Mouse (Mus musculus) heart, embryonic 16.5 days (tissue): ENCODE data around the gene Fam174a. TPM values are rescaled to one million over a fixed set of nuclear protein-coding genes. Genes with fewer than 3 reads are reported as not detected.
A peak's percentile ranks its signal among the peaks of the same experiment; 100 is the strongest.

ENCODE experiments used
- ATAC-seq: fragments of 200-750 bp; cut with Nextera tagmentation; replicated peaks from 2 replicates; pipeline ENCODE4 v1.8.0; 2017; ENCODE audit warnings: moderate number of reproducible peaks; ENCODE audit not compliant: insufficient read depth, low FRiP score; ENCODE audit errors: extremely low read depth
- H3K27ac ChIP-seq: fragments of 300-500 bp; sonication (generic); 2 replicates; pipeline ENCODE4 v1.5.1; 2014; ENCODE audit warnings: mild to moderate bottlenecking, low read length, control low read depth, moderate library complexity
- H3K27me3 ChIP-seq: fragments of 300-500 bp; sonication (generic); 2 replicates; pipeline ENCODE4 v1.6.1; 2014; ENCODE audit warnings: low read length, mixed read lengths; ENCODE audit not compliant: control insufficient read depth, insufficient read depth
- H3K36me3 ChIP-seq: fragments of 300-500 bp; sonication (generic); 2 replicates; pipeline ENCODE4 v1.6.1; 2014; ENCODE audit not compliant: control insufficient read depth, insufficient read depth
- H3K4me1 ChIP-seq: fragments of 300-500 bp; sonication (generic); 2 replicates; pipeline ENCODE4 v1.6.1; 2014; ENCODE audit warnings: low read length, mixed read lengths; ENCODE audit not compliant: control insufficient read depth, insufficient read depth
- H3K4me2 ChIP-seq: fragments of 300-500 bp; sonication (generic); 2 replicates; pipeline ENCODE4 v1.6.1; 2014; ENCODE audit warnings: low read depth, mild to moderate bottlenecking, control low read depth, low read length
- H3K4me3 ChIP-seq: fragments of 300-500 bp; sonication (generic); 2 replicates; pipeline ENCODE4 v1.5.1; 2014; ENCODE audit warnings: mild to moderate bottlenecking, control low read depth, low read length
- H3K9ac ChIP-seq: fragments of 300-500 bp; sonication (generic); 2 replicates; pipeline ENCODE4 v1.6.1; 2014; ENCODE audit warnings: low read length, control low read depth
- H3K9me3 ChIP-seq: fragments of 300-500 bp; sonication (generic); replicated peaks from 2 replicates; pipeline ENCODE4 v1.6.1; 2016; ENCODE audit warnings: low read length; ENCODE audit not compliant: control insufficient read depth
- WGBS: fragments of 180-500 bp; shearing (Covaris S2); extraction: QIAGEN DNeasy Blood & Tissue Kit; methylation state at CpG from one replicate; pipeline ENCODE4 v1.1.7; 2014; 5-methylcytosine and 5-hydroxymethylcytosine counted together
- polyA plus RNA-seq: library from polyadenylated mRNA; unstranded; fragments of >200 nt; fragmentation: Nextera tagmentation; extraction: Ambion mirVana; gene quantifications from 2 replicates; pipeline ENCODE4 v1.2.1, GENCODE M21; 2015

Gene Fam174a
- polyA plus RNA-seq, 1 experiment from 2014 or later, result 30.7 TPM

DNA sequence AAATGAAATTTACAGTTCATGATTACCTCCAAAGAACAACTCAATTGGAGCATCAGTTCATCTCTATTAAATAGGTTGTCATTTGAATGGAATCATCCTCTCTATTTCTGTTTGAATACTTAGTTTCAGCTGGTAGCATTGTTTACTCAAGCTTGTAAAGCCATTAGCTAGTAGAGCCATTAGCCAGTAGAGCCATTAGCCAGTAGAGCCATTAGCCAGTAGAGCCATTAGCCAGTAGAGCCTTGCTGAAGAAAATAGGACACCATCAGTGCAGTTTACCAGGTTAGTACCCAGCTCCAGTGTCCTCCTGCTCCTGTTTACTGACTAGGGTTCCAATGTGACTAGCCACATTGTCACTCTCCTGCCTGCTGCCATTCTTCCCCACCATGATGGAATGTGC lies 13.4 kb downstream of the Fam174a start:
- Histone ChIP-seq H3K36me3 (peaks cover 13% of the 10 kb centered on the region), H3K4me3 (no peak overlapping the region), H3K4me2 (no peak overlapping the region), H3K27ac (no peak overlapping the region), H3K9me3 (no peaks in the 10 kb centered on the region), H3K9ac (no peak overlapping the region), H3K4me1 (0 out of 2 replicates have a peak, but pooled peaks cover 2% of the 10 kb centered on the region), H3K27me3 (no peaks in the 10 kb centered on the region)
- no peak for ATAC-seq

DNA sequence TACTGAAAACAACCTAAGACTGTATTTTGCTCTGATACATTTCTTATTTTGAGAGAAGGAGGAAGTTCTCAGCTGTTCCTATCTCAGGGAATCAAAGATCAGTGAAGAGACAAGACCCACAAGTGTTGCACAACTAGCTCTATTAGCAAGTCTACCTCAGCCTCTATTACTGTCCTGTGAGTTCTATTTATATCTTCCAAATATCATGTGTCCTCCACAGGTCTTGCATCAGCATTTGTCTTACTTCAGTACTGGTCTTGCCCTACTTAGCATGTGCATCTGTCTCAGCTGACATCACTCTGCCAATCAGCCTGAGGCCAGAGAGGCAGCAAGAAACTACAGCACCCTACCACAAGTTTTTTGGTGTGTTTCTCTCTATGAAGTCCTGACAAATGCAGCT lies 26.2 kb downstream of the Fam174a start:
- no peak overlapping the region for H3K4me3 ChIP-seq
- H3K4me2 ChIP-seq, result no peak overlapping the region
- H3K9me3 ChIP-seq, result no peaks in the 10 kb centered on the region
- no peaks in the 10 kb centered on the region for H3K27me3 ChIP-seq
- H3K4me1 ChIP-seq, result no peaks in the 10 kb centered on the region
- no peak overlapping the region for H3K9ac ChIP-seq
- peaks cover 3% of the 10 kb centered on the region; the same call in 1 of the 2 replicates for H3K36me3 ChIP-seq
- no peak overlapping the region for H3K27ac ChIP-seq
- no peak for ATAC-seq

DNA sequence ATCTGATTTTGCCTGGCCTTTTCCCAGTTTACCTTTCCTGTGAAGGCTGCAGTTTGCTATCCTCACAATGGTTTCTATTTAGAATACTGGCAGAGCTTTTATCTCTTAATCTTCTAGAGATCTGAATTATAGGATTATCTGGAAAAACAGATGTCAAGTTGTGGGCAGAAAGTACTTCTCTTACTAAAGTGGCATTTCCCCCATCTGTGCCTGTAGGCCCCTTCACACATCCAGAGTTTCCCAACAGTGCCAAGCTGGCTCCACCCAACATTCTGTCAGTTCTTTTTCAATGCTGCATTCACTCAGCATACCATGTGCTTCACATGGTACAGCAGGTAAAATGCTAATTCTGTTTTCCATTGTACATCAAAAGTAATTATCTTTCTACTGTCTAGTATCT lies 28.8 kb downstream of the Fam174a start:
- no peak for ATAC-seq
- Histone ChIP-seq H3K4me3 (no peak overlapping the region), H3K4me2 (no peak overlapping the region), H3K36me3 (no peaks in the 10 kb centered on the region), H3K9me3 (no peaks in the 10 kb centered on the region), H3K4me1 (no peaks in the 10 kb centered on the region), H3K9ac (no peak overlapping the region), H3K27ac (no peak overlapping the region), H3K27me3 (no peaks in the 10 kb centered on the region)

DNA sequence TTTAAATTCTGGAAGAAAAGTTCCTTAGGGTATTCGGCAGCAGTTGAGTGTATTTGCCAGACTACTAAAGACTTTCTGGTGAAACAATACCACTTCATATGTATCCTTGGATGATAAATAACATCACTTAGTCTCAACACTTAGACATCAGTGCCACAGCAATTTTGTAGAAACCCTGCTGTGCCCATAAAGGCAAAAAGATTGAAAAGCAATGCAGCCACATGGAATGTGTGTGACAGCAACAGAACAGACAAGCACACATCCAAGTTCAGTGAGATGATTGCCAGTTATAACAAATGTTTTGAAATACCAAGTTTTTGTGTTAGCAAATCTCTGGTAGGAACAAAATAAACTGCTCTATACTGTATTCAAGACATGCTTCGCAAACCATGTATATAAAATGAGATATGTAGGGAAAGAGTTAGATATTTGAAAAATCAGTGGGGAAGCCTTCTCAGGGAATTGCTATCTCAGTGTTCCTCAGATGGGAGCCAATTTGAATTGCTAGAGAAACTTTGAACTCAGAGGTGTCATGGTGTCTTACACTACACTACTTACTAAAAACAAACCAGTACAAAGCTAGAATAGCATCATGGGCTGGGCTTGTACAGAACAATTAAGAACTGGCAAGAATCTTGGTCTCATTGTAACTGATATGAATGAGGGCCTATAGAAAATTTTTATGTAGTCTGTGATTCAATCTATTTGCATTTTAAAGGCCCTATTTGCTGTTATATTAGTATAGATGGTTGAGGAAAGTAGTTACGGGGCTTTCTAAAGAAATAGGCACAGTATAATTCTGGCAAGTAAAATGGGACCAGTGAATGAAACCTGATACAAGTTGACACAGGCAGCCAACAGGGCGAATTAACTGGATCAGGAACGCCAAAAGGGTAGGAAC lies 30.4 kb downstream of the Fam174a start:
- Histone ChIP-seq H3K9me3 (no peaks in the 10 kb centered on the region), H3K36me3 (no peaks in the 10 kb centered on the region), H3K4me2 (no peak overlapping the region), H3K27ac (no peak overlapping the region), H3K4me3 (no peak overlapping the region), H3K27me3 (no peaks in the 10 kb centered on the region), H3K9ac (no peak overlapping the region), H3K4me1 (no peaks in the 10 kb centered on the region)
- no peak for ATAC-seq
- WGBS, result 79% methylated on average over 5 of the region's 5 CpGs

DNA sequence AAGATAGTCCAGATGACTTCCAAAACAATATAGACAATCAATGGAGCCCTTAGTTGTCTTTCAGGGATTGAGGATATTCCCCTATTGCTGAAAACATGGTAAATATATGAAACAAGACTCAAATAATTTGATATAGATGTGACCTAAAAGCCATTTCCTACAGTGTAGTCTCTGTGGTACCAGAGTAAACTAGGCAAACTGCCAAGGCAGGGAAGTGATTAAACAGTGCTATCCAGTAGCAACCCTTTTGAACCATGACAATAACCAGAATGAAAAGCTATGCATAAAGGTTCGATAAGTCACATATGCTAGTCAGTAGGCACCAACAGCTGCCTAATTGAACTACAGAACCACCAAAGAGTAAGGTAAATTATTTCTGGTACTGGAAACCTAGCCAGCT lies 40.7 kb downstream of the Fam174a start:
- Histone ChIP-seq H3K4me1 (no peaks in the 10 kb centered on the region), H3K36me3 (no peaks in the 10 kb centered on the region), H3K9me3 (no peaks in the 10 kb centered on the region), H3K4me2 (no peak overlapping the region), H3K27me3 (no peaks in the 10 kb centered on the region), H3K9ac (no peak overlapping the region), H3K27ac (no peak overlapping the region), H3K4me3 (no peak overlapping the region)
- 25% methylated on average over 1 of the region's 1 CpGs for WGBS
- ATAC-seq, result no peak

DNA sequence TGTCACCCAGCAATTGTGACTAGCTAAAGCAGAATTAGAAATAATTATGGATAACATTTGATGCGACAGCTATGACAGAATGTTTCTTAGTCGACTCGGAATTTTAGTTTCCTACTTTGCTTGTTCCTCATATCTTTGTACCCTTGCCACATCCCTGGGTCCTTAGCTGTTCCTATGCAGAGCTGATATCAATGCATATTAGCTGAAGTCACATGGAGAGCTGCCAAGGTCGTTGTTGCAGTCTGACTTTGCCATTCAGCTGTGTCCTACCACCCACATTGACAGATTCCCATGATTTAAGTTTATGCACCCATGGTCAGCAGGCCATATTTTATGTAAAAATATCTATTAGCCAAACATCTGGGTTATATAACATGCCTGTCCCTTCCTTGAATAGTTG lies 43.5 kb downstream of the Fam174a start:
- Histone ChIP-seq H3K27ac (no peak overlapping the region), H3K9ac (no peak overlapping the region), H3K4me2 (no peak overlapping the region), H3K27me3 (no peaks in the 10 kb centered on the region), H3K36me3 (no peaks in the 10 kb centered on the region), H3K9me3 (no peaks in the 10 kb centered on the region), H3K4me3 (no peak overlapping the region), H3K4me1 (no peaks in the 10 kb centered on the region)
- ATAC-seq, result peak; percentile 69
- WGBS, result 35% methylated on average over 4 of the region's 4 CpGs

DNA sequence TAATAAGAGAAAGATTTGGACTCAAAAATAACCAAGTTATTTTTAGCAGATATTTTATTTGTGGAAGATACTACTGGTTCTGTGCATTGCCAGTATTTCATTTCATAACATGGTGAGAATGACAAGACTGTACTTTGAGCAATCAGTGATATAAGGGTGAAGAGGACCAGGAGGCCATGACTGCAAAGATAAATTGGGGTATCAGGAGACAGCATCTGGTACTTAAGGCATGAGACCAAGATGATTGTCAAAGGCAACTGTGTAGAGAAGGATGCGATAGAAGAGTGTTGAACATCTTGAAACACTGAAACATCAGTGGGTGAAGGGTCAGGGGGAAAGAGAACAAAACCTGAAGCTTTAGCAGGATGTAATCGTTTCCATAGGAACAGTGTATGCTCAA lies 50.3 kb downstream of the Fam174a start:
- 68% methylated on average over 2 of the region's 2 CpGs for WGBS
- Histone ChIP-seq H3K4me2 (no peak overlapping the region), H3K9ac (no peak overlapping the region), H3K9me3 (no peaks in the 10 kb centered on the region), H3K4me1 (peaks cover 2% of the 10 kb centered on the region; the same call in 1 of the 2 replicates), H3K4me3 (no peak overlapping the region), H3K36me3 (no peaks in the 10 kb centered on the region), H3K27me3 (no peaks in the 10 kb centered on the region), H3K27ac (no peak overlapping the region)
- ATAC-seq, result no peak

DNA sequence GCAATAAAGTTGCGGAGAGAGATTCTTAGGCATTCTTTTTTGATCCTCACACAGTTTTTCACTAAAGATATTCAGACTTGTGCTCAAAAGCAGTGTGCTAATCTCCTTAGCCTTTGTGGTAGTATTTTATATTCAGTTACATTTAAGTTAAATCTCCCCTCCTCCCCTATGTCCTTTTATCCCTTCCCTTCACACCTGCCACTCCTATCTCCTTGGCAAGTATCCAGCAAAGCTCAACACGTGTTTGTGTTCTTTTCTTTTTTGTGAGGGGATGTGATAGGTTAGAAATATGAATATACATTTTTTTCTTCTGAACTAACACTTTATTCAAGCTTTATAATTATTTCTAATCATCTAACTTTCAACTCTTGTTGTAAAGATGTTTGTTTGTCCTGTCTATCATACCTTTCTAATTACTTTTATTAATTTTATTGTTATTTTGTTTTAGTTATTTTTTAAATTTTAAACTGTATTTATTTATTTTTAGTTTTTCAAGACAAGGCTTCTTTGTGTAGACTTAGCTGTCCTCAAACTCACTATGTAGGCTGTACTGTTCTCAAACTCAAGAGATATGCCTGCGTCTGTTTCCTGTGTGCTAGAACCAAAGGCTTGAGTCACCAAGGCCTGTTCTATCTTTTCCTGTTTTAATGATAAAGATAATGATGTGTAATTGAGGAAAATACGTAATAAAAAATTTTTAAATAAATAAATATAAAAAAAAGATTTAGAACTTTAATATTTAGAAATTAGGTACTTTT lies 53.4 kb downstream of the Fam174a start:
- no peaks in the 10 kb centered on the region for H3K36me3 ChIP-seq
- H3K27ac ChIP-seq, result no peak overlapping the region
- H3K9ac ChIP-seq, result no peak overlapping the region
- peaks cover 2% of the 10 kb centered on the region; the same call in 1 of the 2 replicates for H3K4me1 ChIP-seq
- no peak overlapping the region for H3K4me3 ChIP-seq
- no peak for ATAC-seq
- no peaks in the 10 kb centered on the region for H3K27me3 ChIP-seq
- no peaks in the 10 kb centered on the region for H3K9me3 ChIP-seq
- H3K4me2 ChIP-seq, result no peak overlapping the region
- WGBS, result 65% methylated on average over 4 of the region's 4 CpGs

DNA sequence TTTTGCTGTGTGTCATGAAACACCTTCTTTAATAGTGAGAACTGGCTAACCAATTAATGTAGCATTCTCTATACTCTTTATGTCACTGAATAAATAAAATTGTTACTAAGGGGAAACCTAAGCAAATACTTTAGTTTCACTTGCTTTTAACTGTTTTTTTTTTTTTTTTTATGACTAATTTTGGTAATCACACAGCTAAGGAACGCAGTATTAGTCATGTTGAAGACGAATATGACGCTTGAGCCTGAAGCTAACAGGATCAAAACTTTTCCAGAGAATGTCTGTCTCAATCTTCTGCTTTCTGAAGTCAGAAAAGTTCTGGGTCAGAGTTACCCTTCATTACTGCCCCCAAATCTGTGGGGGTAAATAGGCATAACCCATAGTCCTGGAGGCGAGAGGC lies 54.3 kb downstream of the Fam174a start:
- ATAC-seq, result no peak
- no peak overlapping the region for H3K9ac ChIP-seq
- peaks cover 2% of the 10 kb centered on the region; the same call in 1 of the 2 replicates for H3K4me1 ChIP-seq
- H3K36me3 ChIP-seq, result no peaks in the 10 kb centered on the region
- no peaks in the 10 kb centered on the region for H3K27me3 ChIP-seq
- H3K4me2 ChIP-seq, result no peak overlapping the region
- H3K4me3 ChIP-seq, result no peak overlapping the region
- no peak overlapping the region for H3K27ac ChIP-seq
- WGBS, result 85% methylated on average over 4 of the region's 4 CpGs
- H3K9me3 ChIP-seq, result no peaks in the 10 kb centered on the region
